Mouse (Mus musculus) inflammation-experienced regulatory T-cells, adult 6 months (primary cell): ENCODE measurements around the gene Pim1. TPM values are rescaled to one million over a fixed set of nuclear protein-coding genes. Genes with fewer than 3 reads are reported as not detected.
A peak's percentile ranks its signal among the peaks of the same experiment; 100 is the strongest.
"Not testable (repeated sequence)": the region's sequence is repeated elsewhere in the genome, so short reads cannot be mapped to it uniquely, and the experiment has no call there.

ENCODE experiments used
- ATAC-seq: one replicate; pipeline ENCODE4 v1.8.0; 2017
- polyA plus RNA-seq, 3 experiments: library from polyadenylated mRNA; unstranded; fragments of 100-300 nt; shearing (Covaris generic); gene quantifications; one replicate each; pipeline ENCODE4 v1.2.1; 2017

Gene Pim1
- polyA plus RNA-seq: 100 to 1,000 TPM; 255 to 344 (median 288) TPM

GRCm38 (mm10) chr17:29490713-29491581, at the start of gene Pim1:
Pim1 (plus strand) TSS chr17:29490753.
- peak; percentile 15 for ATAC-seq

DNA sequence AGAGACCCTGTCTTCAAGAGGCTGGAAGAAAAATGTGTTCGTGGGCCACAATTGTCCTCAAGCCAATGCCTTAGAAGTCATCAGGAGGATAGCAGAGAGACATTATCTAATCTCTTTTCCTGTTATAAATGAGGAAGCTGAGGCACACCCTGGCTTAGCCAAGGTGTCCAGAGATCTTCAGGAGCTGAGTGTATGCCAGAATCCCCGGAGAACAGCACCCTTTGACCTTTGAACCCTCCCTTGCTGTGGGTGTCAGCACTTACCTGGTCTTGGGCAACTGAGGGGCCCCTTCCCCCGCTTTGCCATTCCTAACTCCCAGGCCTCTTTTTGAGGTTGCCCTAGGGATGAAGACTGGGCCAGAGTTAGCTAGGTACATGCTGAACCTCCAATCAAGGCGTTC, 49.0 kb upstream of the Pim1 start:
- no peak for ATAC-seq

GRCm38 (mm10) chr17:29442131-29442557, 48.4 kb upstream of the Pim1 start:
- ATAC-seq: no peak

- ATAC-seq: no peak
Measured at GRCm38 (mm10) chr17:29443724-29444123, 46.8 kb upstream of the Pim1 start.

DNA sequence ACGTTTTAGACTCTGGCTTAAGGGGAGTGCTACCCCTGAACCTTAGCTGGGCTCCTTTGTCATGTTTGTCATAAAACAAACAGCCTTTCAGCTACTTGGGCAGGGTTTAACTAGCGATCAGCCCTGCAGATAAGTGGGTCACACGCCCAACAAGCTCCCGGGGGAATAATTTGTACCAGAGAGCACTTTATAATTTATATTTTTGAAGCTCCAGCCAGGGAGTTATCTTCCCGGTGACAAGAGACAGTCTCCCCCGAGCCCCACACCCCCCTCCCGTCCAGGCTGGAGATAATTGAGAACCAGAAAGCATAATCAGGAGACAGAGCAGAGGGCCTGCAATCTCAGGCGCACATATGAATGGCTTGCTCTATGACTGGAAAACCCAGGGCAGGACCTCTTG, 45.5 kb upstream of the Pim1 start:
- no peak for ATAC-seq

- ATAC-seq: no peak
Measured at GRCm38 (mm10) chr17:29447323-29447722, 43.2 kb upstream of the Pim1 start.

- no peak for ATAC-seq
Measured at GRCm38 (mm10) chr17:29448055-29448454, 42.5 kb upstream of the Pim1 start.

GRCm38 (mm10) chr17:29448561-29448960, 42.0 kb upstream of the Pim1 start:
- ATAC-seq: no peak

DNA sequence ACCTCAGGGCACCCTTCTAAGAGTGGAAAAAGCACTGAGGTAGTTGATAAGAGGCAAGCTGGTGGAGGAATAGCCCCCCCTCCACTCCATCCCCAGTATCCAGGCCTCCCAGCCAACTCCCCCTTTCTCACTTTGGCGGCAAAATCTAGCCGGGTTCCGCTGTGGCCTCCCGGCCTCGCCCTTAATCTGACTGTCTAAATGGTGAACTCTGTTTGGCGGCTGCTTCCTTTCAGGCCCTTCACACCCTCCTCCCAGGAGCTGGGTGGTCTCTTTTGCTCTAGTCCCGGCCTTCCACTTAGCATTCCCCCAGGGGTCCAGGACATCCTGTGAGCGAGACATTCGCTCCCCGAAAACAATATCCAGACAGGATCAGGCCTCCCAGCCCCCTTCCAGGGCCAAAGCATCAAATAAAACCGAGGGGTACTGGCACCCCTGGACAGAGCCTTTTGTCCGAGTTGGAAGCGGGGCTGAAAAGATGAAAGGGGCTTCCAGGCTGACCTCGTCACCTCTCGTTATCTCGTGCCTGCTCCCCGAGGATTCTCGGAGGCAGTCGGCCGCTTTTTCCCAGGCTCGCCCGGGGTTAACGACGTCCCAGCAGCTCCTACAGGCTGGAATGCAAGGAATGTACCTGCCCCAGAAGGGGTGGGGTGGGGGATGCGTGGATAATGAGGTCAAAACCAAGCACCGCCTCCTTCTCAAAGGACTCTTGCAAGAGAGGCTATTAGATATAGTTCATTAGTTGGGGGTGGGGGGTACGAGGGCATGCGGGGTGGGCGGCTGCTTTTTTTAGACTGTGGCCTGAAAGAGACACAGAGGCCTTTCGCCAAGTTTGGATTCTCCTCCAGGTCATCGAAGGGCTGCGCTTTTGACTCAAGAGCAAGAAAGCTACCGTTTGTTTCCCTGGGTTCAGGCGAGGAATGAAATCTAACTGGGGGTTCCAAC, 39.4 kb upstream of the Pim1 start:
- no peak for ATAC-seq

GRCm38 (mm10) chr17:29451841-29452210, 38.7 kb upstream of the Pim1 start:
- ATAC-seq: no peak

DNA sequence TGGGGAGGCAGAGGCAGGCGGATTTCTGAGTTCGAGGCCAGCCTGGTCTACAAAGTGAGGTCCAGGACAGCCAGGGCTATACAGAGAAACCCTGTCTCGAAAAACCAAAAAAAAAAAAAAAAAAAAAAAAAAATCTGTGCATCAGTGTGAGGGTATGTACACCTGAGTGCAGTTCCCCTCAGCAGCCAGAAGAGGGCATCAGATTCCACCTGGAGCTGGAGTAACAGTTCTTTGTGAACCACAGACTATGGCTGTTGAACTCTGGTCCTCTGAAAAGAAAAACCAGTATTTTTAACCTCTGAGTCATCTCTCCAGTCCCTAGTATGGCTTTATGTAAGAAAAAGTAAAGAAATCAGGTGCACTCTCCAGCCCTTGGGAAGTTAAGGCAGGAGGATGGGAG, 36.4 kb upstream of the Pim1 start:
- not testable (repeated sequence) for ATAC-seq

DNA sequence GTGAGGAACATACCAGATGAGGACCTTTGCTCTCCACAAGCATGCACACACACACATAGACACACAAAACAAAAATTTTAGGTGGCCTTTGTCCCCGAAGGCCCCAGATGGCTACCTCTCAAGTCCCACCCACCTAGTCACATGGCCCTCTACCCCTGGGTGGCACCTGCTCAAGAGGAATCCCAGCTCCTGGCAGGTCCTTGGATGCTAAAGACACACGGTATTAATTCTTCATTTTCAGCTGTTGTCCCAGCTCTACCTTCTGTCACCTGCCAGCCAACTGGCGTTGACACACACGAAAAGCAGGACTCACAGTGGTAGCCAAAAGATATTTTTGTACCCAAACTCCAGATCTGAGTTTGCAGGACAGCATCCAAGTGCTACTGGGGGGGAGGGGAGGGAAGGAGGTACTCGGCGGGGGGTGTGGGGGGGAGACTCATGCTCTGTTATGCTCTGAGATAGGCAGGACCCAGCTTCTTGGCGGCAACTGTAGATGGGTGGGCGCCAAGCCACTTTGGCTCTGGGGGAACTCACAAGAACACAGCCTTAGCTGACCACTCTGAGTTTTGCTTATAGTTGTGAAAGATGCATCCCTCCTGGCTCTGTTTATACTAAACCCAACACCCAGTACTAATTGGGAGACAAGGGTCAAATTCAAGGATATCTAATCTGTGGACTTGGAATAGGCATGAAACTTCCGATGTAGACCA, 35.0 kb upstream of the Pim1 start:
- no peak for ATAC-seq

GRCm38 (mm10) chr17:29456476-29456875, 34.1 kb upstream of the Pim1 start:
- ATAC-seq: no peak

GRCm38 (mm10) chr17:29456926-29457325, 33.6 kb upstream of the Pim1 start:
- ATAC-seq: no peak

DNA sequence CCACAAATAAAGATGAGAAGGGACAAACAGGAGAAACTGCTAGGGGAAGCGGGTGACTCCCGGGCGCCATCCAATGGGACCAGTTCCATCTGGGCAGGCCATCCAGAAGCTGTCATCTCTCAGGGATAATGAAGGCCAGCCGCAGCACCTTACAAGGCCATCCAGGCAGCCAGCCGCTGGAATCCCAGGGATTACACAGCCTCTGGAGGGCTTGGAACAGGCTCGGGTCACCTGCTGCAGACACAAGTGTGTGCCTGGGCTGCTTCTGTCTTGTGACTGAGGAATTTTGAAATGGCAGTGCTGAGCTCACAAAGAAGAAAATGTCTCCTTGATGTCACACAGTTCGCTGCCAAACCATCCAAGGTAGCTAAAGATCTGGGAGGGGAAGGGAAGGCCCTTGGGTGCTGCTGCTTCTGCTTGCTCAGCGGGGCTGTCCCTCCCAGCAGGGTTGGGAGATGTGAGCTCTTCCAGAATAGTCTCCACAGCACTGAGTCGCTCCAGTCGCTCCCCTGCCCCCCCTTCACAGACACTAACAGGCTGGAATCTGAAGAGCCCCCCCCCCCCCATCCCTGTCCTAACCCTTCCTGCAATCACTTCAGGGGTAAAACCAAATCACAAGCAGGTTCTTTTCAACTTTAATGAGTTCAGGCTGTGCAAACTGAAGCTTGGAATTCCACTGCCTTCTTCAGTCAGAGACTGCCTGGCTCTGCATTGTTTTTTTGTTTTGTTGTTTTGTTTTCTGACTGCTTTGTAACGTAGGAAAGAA, 32.6 kb upstream of the Pim1 start:
- ATAC-seq: no peak

GRCm38 (mm10) chr17:29459321-29460118, 31.0 kb upstream of the Pim1 start:
- no peak for ATAC-seq

DNA sequence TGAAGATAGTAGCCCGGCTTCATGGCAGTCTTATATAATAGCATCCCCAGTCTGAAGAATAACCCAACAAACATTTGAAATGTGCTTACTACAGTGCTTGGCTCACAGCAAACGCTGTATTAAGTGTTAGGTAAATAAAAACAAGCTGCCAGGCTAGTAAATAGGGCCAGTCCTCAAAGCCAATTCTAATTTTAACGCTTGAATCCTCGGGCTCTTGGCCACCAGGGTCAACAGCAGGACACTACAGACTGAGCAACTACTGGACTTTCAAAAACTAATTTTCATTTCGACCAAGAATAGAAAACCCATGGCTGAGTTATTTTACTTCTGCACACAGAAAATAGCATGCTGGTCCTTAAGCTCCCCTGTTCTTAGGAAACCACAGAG, 30.4 kb upstream of the Pim1 start:
- ATAC-seq: no peak

DNA sequence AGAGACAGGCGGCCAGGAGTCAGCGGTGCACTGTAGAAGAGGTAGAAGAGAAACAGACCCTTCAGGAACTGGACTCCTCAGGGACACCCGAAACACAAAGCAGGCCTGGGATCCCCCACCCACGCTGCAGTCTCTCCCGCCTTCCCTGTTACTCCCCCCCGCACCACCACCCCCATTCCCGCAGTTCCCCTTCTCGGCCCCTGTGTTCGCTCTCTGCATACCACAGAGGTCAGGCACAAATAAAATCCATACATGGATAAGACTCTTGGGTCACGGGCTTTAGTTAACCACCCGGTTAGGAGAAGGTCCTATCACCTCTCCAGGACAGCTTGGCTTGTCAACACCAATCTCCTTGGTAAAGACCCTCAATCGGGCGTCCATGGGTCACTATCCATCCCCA, 26.9 kb upstream of the Pim1 start:
- ATAC-seq: no peak

DNA sequence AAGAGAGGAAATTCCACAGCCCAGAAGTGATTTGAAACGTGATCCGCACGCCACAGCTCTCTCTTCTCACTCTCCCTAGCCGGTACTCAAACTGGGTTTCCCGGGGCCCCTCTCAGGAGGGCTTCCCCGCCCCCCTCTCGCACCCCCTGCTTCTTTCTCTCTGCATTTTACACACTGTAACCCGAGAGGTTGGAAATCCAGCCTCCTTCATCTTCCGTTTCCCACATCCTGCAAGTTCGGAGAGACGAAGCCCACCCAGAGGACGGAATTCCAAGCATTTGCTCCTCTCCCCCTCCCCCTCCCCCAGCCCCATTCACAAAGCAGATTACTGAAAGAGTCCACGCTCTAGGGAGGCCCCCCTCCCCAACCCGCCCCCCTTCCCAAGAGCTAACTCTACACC, 26.5 kb upstream of the Pim1 start:
- no peak for ATAC-seq

DNA sequence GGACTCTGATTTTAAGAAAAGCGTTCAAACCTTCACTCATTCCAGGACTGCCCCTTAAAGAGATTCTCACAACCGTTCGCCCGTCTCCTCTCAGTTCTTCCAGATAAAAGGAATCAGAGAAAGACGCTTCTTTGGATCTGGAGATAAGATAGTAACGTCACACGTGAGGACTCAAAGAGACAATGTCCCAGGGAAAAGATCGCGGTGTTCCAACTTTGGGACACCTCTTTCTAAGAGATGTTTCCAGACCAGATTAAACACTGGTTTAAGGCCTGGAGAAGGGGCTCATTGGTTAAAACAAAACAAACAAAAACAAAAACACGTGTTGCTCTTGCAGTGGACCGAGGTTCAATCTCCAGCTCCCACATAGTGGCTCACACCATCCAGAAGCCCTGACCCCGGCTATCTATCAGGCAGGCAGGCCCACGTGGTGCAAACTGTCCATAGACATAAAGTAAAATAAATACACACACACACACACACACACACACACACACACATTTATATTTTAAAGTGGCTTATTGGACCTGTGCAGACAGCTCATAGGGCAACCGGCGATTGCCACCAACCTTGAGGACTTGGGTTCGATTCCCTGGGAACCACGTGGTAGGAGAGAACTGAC, 25.9 kb upstream of the Pim1 start:
- no peak for ATAC-seq
